In the genomic region with DNA sequence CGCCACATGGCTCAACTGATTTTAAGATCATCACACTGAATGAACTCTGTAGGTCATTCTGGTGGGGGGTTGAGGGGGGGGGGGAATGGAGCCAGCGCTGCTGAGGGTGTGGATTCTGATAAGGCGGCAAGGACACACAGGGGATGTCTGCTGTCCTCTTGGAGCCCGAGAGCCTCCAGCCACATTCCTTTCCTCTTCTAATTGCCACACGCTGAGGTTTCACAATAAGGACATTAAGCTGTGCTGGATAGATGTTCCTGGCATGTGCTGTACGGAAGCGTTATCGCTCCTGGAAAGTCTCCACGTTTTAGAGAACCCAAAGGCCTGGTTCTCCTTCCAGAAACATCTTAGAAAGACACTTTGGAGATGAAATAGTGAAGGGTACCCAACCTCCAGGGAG, we compare ENCODE assay signal across 19 mouse cellular contexts. TPM values are rescaled to one million over a fixed set of nuclear protein-coding genes. Genes with fewer than 3 reads are reported as not detected.
A peak's percentile ranks its signal among the peaks of the same experiment; 100 is the strongest.
DNase-seq lines count a peak whose midpoint lies in the region; ATAC-seq lines count a peak whose summit lies in the region.
"Had no signal": no experiment of that assay in that cellular context is flagged by ENCODE, and none has a peak within 500 bp of the region (broad histone marks: within the 10 kb centered on the region; RNA-seq: fewer than 3 reads in every experiment).

No protein-coding gene starts in this region.

- 22% methylated on average over 9 of the region's 9 CpGs for WGBS in lung, embryonic 16.5 days
- WGBS in heart, embryonic 16.5 days, result 16% methylated on average over 9 of the region's 9 CpGs
- WGBS in midbrain, embryonic 14.5 days, result 42% methylated on average over 9 of the region's 9 CpGs
- 45% methylated on average over 9 of the region's 9 CpGs for WGBS in midbrain, embryonic 13.5 days

- DNase-seq in lung, adult 18-20 months, result no peak
- peak; percentile 19 for DNase-seq in fat pad, adult 2 months (ENCODE audit: extremely low read depth, low read depth, low spot score)
- peak; percentile 15 for DNase-seq in yolk sac, embryonic 10.5 days (ENCODE audit: low spot score)
- no peak for DNase-seq in midbrain, embryonic 14.5 days
- DNase-seq: cerebellum, postnatal 10 days; gastrocnemius, postnatal 10 days; kidney, adult 9 months; kidney, postnatal 4 days; layer of hippocampus, postnatal 36 days; right cerebral cortex, postnatal 4 days had no signal

- no peak overlapping the region for H3K9ac ChIP-seq in lung, embryonic 16.5 days (ENCODE audit: low read length)
- no peak overlapping the region for H3K9ac ChIP-seq in heart, embryonic 16.5 days (ENCODE audit: low read length)
- no peak overlapping the region for H3K9ac ChIP-seq in midbrain, embryonic 14.5 days (replicated peaks; ENCODE audit: low read length)
- H3K9ac ChIP-seq in midbrain, embryonic 13.5 days (replicated peaks), result no peak overlapping the region
- H3K9ac ChIP-seq: embryonic facial prominence, embryonic 15.5 days; forebrain, embryonic 12.5 days had no signal

- H3K36me3 ChIP-seq in lung, embryonic 16.5 days (ENCODE audit: control insufficient read depth, insufficient read depth, low read length), result no peaks in the 10 kb centered on the region
- H3K36me3 ChIP-seq in heart, embryonic 16.5 days (ENCODE audit: control insufficient read depth, insufficient read depth), result no peaks in the 10 kb centered on the region
- no peaks in the 10 kb centered on the region for H3K36me3 ChIP-seq in midbrain, embryonic 14.5 days (ENCODE audit: control insufficient read depth, insufficient read depth, low read length)
- no peaks in the 10 kb centered on the region for H3K36me3 ChIP-seq in midbrain, embryonic 13.5 days
- H3K36me3 ChIP-seq: embryonic facial prominence, embryonic 15.5 days; forebrain, embryonic 12.5 days; limb, embryonic 10.5 days had no signal

- H3K4me1 ChIP-seq in lung, embryonic 16.5 days (replicated peaks; ENCODE audit: control insufficient read depth, insufficient read depth, low read length), result peaks cover 4% of the 10 kb centered on the region; the same call in 1 of the 2 replicates
- H3K4me1 ChIP-seq in heart, embryonic 16.5 days (ENCODE audit: control insufficient read depth, insufficient read depth, low read length), result peaks cover 6% of the 10 kb centered on the region
- 0 out of 2 replicates have a peak, but pooled peaks cover 5% of the 10 kb centered on the region for H3K4me1 ChIP-seq in midbrain, embryonic 14.5 days (ENCODE audit: control insufficient read depth, insufficient read depth, low read length)
- H3K4me1 ChIP-seq in midbrain, embryonic 13.5 days (replicated peaks), result peaks cover 7% of the 10 kb centered on the region; the same call in 1 of the 2 replicates
- H3K4me1 ChIP-seq: embryonic facial prominence, embryonic 15.5 days; limb, embryonic 10.5 days had no signal

- ATAC-seq in lung, embryonic 16.5 days (ENCODE audit: low read depth), result peak; percentile 66; the same call in 1 of the 2 replicates
- no peak for ATAC-seq in heart, embryonic 16.5 days (replicated peaks; ENCODE audit: extremely low read depth, insufficient read depth, low FRiP score)
- no peak for ATAC-seq in midbrain, embryonic 14.5 days (ENCODE audit: low FRiP score, low TSS enrichment)
- ATAC-seq in midbrain, embryonic 13.5 days, result no peak

- no peak overlapping the region for H3K4me2 ChIP-seq in lung, embryonic 16.5 days (ENCODE audit: low read depth, low read length)
- H3K4me2 ChIP-seq in heart, embryonic 16.5 days (ENCODE audit: low read depth, low read length), result peak overlapping the region; percentile 23; the same call in 1 of the 2 replicates
- no peak overlapping the region for H3K4me2 ChIP-seq in midbrain, embryonic 14.5 days (ENCODE audit: low read length)
- H3K4me2 ChIP-seq in midbrain, embryonic 13.5 days (replicated peaks), result no peak overlapping the region
- H3K4me2 ChIP-seq: embryonic facial prominence, embryonic 15.5 days; forebrain, embryonic 12.5 days; liver, embryonic 11.5 days; midbrain, embryonic 11.5 days had no signal

- no peaks in the 10 kb centered on the region for H3K9me3 ChIP-seq in lung, embryonic 16.5 days (ENCODE audit: control insufficient read depth, low read length)
- H3K9me3 ChIP-seq in heart, embryonic 16.5 days (replicated peaks; ENCODE audit: control insufficient read depth, low read length), result no peaks in the 10 kb centered on the region
- no peaks in the 10 kb centered on the region for H3K9me3 ChIP-seq in midbrain, embryonic 14.5 days (ENCODE audit: control insufficient read depth, low read length)
- no peaks in the 10 kb centered on the region for H3K9me3 ChIP-seq in midbrain, embryonic 13.5 days
- H3K9me3 ChIP-seq: embryonic facial prominence, embryonic 15.5 days; forebrain, embryonic 12.5 days; limb, embryonic 10.5 days had no signal

- no peaks in the 10 kb centered on the region for H3K27me3 ChIP-seq in lung, embryonic 16.5 days (ENCODE audit: control insufficient read depth, insufficient read depth, low read depth, low read length)
- no peaks in the 10 kb centered on the region for H3K27me3 ChIP-seq in heart, embryonic 16.5 days (ENCODE audit: control insufficient read depth, insufficient read depth, low read length)
- no peaks in the 10 kb centered on the region for H3K27me3 ChIP-seq in midbrain, embryonic 14.5 days (ENCODE audit: control insufficient read depth, insufficient read depth, low read length)
- 0 out of 2 replicates have a peak, but pooled peaks cover 3% of the 10 kb centered on the region for H3K27me3 ChIP-seq in midbrain, embryonic 13.5 days
- H3K27me3 ChIP-seq: embryonic facial prominence, embryonic 15.5 days had no signal

- no peak overlapping the region for H3K4me3 ChIP-seq in lung, embryonic 16.5 days (ENCODE audit: low read length)
- no peak overlapping the region for H3K4me3 ChIP-seq in heart, embryonic 16.5 days (ENCODE audit: low read length)
- H3K4me3 ChIP-seq in midbrain, embryonic 14.5 days (replicated peaks; ENCODE audit: low read depth, low read length), result no peak overlapping the region
- H3K4me3 ChIP-seq in midbrain, embryonic 13.5 days (replicated peaks), result no peak overlapping the region
- H3K4me3 ChIP-seq: embryonic facial prominence, embryonic 15.5 days; forebrain, embryonic 12.5 days; limb, embryonic 10.5 days had no signal

- no peak overlapping the region for H3K27ac ChIP-seq in lung, embryonic 16.5 days (ENCODE audit: low read length)
- no peak overlapping the region for H3K27ac ChIP-seq in heart, embryonic 16.5 days (ENCODE audit: low read length)
- no peak overlapping the region for H3K27ac ChIP-seq in midbrain, embryonic 14.5 days (replicated peaks; ENCODE audit: low read depth, low read length)
- H3K27ac ChIP-seq in midbrain, embryonic 13.5 days, result no peak overlapping the region
- H3K27ac ChIP-seq: embryonic facial prominence, embryonic 15.5 days; forebrain, embryonic 12.5 days; limb, embryonic 10.5 days had no signal

RNA-seq across cellular contexts. Expression of a gene that starts 33.2 kb away (rescaled TPM):
- polyA plus RNA-seq in lung, embryonic 16.5 days (2015; fragmentation: Nextera tagmentation; extraction: Ambion mirVana), result not detected in 2 replicates
- 0.09 and 0.11 TPM in 2 replicates for polyA plus RNA-seq in heart, embryonic 16.5 days (2015; fragmentation: Nextera tagmentation; extraction: Ambion mirVana)
- 1.6 and 1.9 TPM in 2 replicates for polyA plus RNA-seq in midbrain, embryonic 14.5 days (2014; fragmentation: Nextera tagmentation; extraction: Ambion mirVana)
- polyA plus RNA-seq in midbrain, embryonic 13.5 days (2015; fragmentation: Nextera tagmentation; extraction: Ambion mirVana), result 0.68 and 2.6 TPM in 2 replicates
- polyA plus RNA-seq: embryonic facial prominence, embryonic 15.5 days; liver, embryonic 11.5 days; neural tube, embryonic 14.5 days had no signal

Comparison
In these comparisons a context has a peak if more than half of its experiments do, and no peak if none do; other contexts are left out.
1. DNase-seq: peak in fat pad, adult 2 months (single experiment) and yolk sac, embryonic 10.5 days (single experiment); none in lung, adult 18-20 months (0 of 2) and midbrain, embryonic 14.5 days (single experiment).